In genomic region chr10:108525506-108525905, GRCm38 (mm10) we compare ENCODE assay signal across 24 mouse cellular contexts.
DNase-seq lines count a peak whose midpoint lies in the region; ATAC-seq and TF ChIP-seq lines count a peak whose summit lies in the region.
"Had no signal": no experiment of that assay in that cellular context is flagged by ENCODE, and none has a peak within 500 bp of the region (broad histone marks: within the 10 kb centered on the region; RNA-seq: fewer than 3 reads in every experiment).

No protein-coding gene starts in this region.

- 0 out of 2 replicates have a peak overlapping the region, but pooled peaks have one; percentile 10 for H3K27ac ChIP-seq in hindbrain, embryonic 15.5 days (replicated peaks)
- no peak overlapping the region for H3K27ac ChIP-seq in hindbrain, embryonic 12.5 days
- no peak overlapping the region for H3K27ac ChIP-seq in midbrain, postnatal 0 days (ENCODE audit: low read depth, low read length)
- H3K27ac ChIP-seq in limb, embryonic 10.5 days, result no peak overlapping the region
- H3K27ac ChIP-seq: forebrain, embryonic 15.5 days; heart, adult 2 months; kidney, postnatal 0 days; liver, embryonic 12.5 days; neural tube, embryonic 13.5 days had no signal

- 0 out of 2 replicates have a peak, but pooled peaks cover 5% of the 10 kb centered on the region for H3K4me1 ChIP-seq in hindbrain, embryonic 15.5 days (replicated peaks)
- H3K4me1 ChIP-seq in hindbrain, embryonic 12.5 days, result peaks cover 6% of the 10 kb centered on the region
- H3K4me1 ChIP-seq in midbrain, postnatal 0 days (ENCODE audit: insufficient read depth, low read length), result no peaks in the 10 kb centered on the region; the same call in 1 of the 2 replicates
- no peaks in the 10 kb centered on the region for H3K4me1 ChIP-seq in limb, embryonic 10.5 days
- H3K4me1 ChIP-seq: liver, embryonic 12.5 days had no signal

- H3K4me3 ChIP-seq in hindbrain, embryonic 15.5 days, result no peak overlapping the region
- no peak overlapping the region for H3K4me3 ChIP-seq in hindbrain, embryonic 12.5 days
- H3K4me3 ChIP-seq in midbrain, postnatal 0 days (ENCODE audit: low read depth, low read length), result no peak overlapping the region
- H3K4me3 ChIP-seq in limb, embryonic 10.5 days, result no peak overlapping the region
- H3K4me3 ChIP-seq: forebrain, embryonic 15.5 days; heart, adult 2 months; heart, embryonic 12.5 days; liver, embryonic 12.5 days; neural tube, embryonic 13.5 days had no signal

- no peak overlapping the region for H3K4me2 ChIP-seq in hindbrain, embryonic 15.5 days
- H3K4me2 ChIP-seq in hindbrain, embryonic 12.5 days (replicated peaks), result no peak overlapping the region
- H3K4me2 ChIP-seq in midbrain, postnatal 0 days (ENCODE audit: low read depth, low read length, poor library complexity, severe bottlenecking), result no peak overlapping the region
- H3K4me2 ChIP-seq: forebrain, embryonic 15.5 days; heart, embryonic 12.5 days; liver, embryonic 12.5 days; neural tube, embryonic 13.5 days had no signal

- H3K36me3 ChIP-seq in hindbrain, embryonic 15.5 days, result no peaks in the 10 kb centered on the region
- no peaks in the 10 kb centered on the region for H3K36me3 ChIP-seq in hindbrain, embryonic 12.5 days
- no peaks in the 10 kb centered on the region for H3K36me3 ChIP-seq in midbrain, postnatal 0 days (ENCODE audit: insufficient read depth, low read length)
- H3K36me3 ChIP-seq in limb, embryonic 10.5 days, result no peaks in the 10 kb centered on the region
- H3K36me3 ChIP-seq: forebrain, embryonic 15.5 days; heart, embryonic 12.5 days; liver, embryonic 12.5 days; neural tube, embryonic 13.5 days had no signal

- H3K9ac ChIP-seq in hindbrain, embryonic 15.5 days, result no peak overlapping the region
- no peak overlapping the region for H3K9ac ChIP-seq in hindbrain, embryonic 12.5 days
- H3K9ac ChIP-seq in midbrain, postnatal 0 days (replicated peaks; ENCODE audit: low read length, poor library complexity, severe bottlenecking), result no peak overlapping the region
- H3K9ac ChIP-seq: forebrain, embryonic 15.5 days; heart, embryonic 12.5 days; liver, embryonic 12.5 days; liver, postnatal 0 days; neural tube, embryonic 13.5 days had no signal

- ATAC-seq in hindbrain, embryonic 15.5 days (ENCODE audit: low FRiP score, low read depth), result 0 out of 2 replicates have a peak, but pooled peaks have one; percentile 34
- ATAC-seq in hindbrain, embryonic 12.5 days (ENCODE audit: low FRiP score), result no peak
- no peak for ATAC-seq in midbrain, postnatal 0 days (ENCODE audit: low FRiP score)
- ATAC-seq: liver, embryonic 12.5 days; liver, postnatal 0 days had no signal

- 77% methylated on average over 11 of the region's 11 CpGs for WGBS in hindbrain, embryonic 15.5 days
- 86% methylated on average over 11 of the region's 11 CpGs for WGBS in hindbrain, embryonic 12.5 days
- 72% methylated on average over 11 of the region's 11 CpGs for WGBS in midbrain, postnatal 0 days
- 96% methylated on average over 11 of the region's 11 CpGs for WGBS in limb, embryonic 10.5 days

- H3K9me3 ChIP-seq in hindbrain, embryonic 15.5 days, result no peaks in the 10 kb centered on the region
- H3K9me3 ChIP-seq in hindbrain, embryonic 12.5 days (replicated peaks), result no peaks in the 10 kb centered on the region
- H3K9me3 ChIP-seq in midbrain, postnatal 0 days (ENCODE audit: low read length), result no peaks in the 10 kb centered on the region
- H3K9me3 ChIP-seq in limb, embryonic 10.5 days (replicated peaks), result no peaks in the 10 kb centered on the region
- H3K9me3 ChIP-seq: forebrain, embryonic 15.5 days; heart, embryonic 12.5 days; liver, embryonic 12.5 days; neural tube, embryonic 13.5 days had no signal

- H3K27me3 ChIP-seq in hindbrain, embryonic 15.5 days, result no peaks in the 10 kb centered on the region
- H3K27me3 ChIP-seq in hindbrain, embryonic 12.5 days, result no peaks in the 10 kb centered on the region
- H3K27me3 ChIP-seq in midbrain, postnatal 0 days (ENCODE audit: insufficient read depth, low read length), result no peaks in the 10 kb centered on the region
- H3K27me3 ChIP-seq in limb, embryonic 10.5 days (ENCODE audit: low read depth, poor library complexity, severe bottlenecking), result no peaks in the 10 kb centered on the region
- H3K27me3 ChIP-seq: forebrain, embryonic 15.5 days; heart, embryonic 12.5 days; liver, embryonic 12.5 days; neural tube, embryonic 13.5 days had no signal

- TF ChIP-seq POLR2A in brain, embryonic 14.5 days (IDR thresholded peaks at IDR 0.05; ENCODE audit: borderline replicate concordance, extremely low read depth, insufficient read depth, insufficient read length, poor library complexity, severe bottlenecking), result no peak

- TF ChIP-seq CTCF in brain, embryonic 14.5 days (IDR thresholded peaks at IDR 0.05; ENCODE audit: borderline replicate concordance, extremely low read depth, insufficient read depth, insufficient read length), result no peak
- TF ChIP-seq CTCF in midbrain, postnatal 0 days (IDR thresholded peaks at IDR 0.05), result no peak

- peak; percentile 45 for DNase-seq in brain, adult 2 months (ENCODE audit: low read depth, low spot score)
- DNase-seq in brain, embryonic 14.5 days (ENCODE audit: low read depth), result peak; percentile 32
- peak; percentile 24 for DNase-seq in midbrain, postnatal 0 days (ENCODE audit: low spot score)
- no peak for DNase-seq in adrenal gland, adult 2 months
- no peak for DNase-seq in limb, embryonic 10.5 days (ENCODE audit: low spot score)
- DNase-seq: adrenal gland, postnatal 36 days; B cell, adult 2 months; cerebellum, adult 9-10 months; cerebellum, postnatal 36 days; heart, adult 2 months; heart, postnatal 4 days; kidney, adult 18-20 months; liver, postnatal 0 days; lung, postnatal 36 days; right cerebral cortex, postnatal 25 days; spleen, adult 18-20 months; thymus, postnatal 14 days had no signal

Comparison
In these comparisons a context has a peak if more than half of its experiments do, and no peak if none do; other contexts are left out.
1. DNase-seq: peak in brain, adult 2 months (single experiment), brain, embryonic 14.5 days (single experiment) and midbrain, postnatal 0 days (single experiment); none in adrenal gland, adult 2 months (single experiment) and limb, embryonic 10.5 days (single experiment).